Mouse (Mus musculus) T-cell, adult 66 days (primary cell): ENCODE measurements around the gene Pinlyp. TPM values are rescaled to one million over a fixed set of nuclear protein-coding genes. Genes with fewer than 3 reads are reported as not detected.

ENCODE experiments used
- total RNA-seq, 2 experiments: library from RNA; stranded (reverse); gene quantifications; 3 replicates in 1 of 2; 4 replicates in 1 of 2; pipeline ENCODE4 v1.2.4; 2023

The Pinlyp gene
- total RNA-seq: not detected

DNA sequence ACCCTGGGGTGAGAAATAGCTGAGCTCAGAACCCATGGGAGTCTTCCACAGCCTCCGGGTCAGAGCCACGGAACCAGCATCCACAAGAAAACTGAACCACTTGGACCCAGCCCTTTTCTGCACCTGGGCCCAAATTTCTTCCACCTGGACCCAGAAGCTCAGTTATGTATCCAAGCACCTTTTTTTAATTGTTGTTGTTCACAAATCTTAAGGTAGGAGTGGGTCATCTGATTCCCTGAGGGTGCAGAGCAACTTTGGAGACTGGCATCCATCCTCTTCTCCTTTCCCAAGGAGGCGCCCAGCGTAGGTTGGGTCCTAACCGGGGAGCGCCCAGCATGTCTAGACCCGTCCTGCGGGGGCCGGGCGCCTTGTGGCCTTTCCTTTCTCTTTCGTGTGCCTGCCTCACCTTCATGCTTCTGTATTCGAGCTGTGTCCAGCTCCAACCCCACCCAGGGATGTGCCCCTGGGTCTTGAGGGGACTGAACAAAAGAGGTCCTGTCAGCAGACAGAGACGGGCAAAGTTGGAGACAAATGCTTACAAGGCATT lies at the start of gene Pinlyp, which contains the start of gene Xrcc1:
Gene Pinlyp, minus strand, starts transcription at position 51 of the 547 bp plus-strand sequence.
Gene Xrcc1, plus strand, starts transcription at position 222 of the 547 bp plus-strand sequence.

DNA sequence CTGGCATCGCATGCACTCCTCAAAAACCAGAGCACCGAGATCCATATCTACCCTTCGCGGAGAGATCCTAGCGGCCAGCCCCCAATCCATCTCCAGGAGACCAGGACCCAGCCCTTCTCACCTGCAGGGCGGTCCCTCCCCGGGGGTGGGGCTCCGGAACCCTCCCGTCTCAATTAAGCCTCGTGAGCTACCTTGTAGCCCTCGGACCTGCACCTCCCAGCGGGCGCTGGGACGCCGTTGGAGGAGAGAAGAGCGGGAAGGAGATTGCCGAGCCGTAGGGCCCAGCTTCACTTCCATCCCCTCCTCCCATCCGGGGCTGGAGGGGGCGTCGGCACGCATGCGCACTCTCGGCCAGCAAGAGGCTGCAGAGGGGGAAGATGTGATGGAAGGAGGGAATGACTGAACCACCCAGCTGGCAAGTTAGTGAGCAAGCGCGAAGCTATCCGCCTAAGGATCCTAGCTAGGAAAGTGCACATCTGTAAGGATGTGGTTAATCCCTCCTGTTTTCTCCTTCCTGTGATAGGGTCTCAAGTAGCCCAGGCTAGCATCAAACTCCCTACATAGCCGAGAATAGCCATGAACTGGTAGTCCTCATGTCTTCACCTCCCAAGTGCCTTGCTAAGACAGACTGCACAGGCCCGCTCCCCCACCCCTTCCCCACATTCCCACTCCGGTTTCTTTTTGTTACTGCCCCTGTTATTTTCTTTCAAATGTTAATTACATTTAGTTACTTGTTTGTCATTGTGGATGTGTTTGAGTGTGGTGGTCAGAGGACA lies 41.6 kb upstream of the Pinlyp start, which contains the start of the genes Ethe1 and Zfp575:
Gene Ethe1, plus strand, starts transcription at position 214 of the 776 bp plus-strand sequence.
Gene Zfp575, minus strand, starts transcription at position 312 of the 776 bp plus-strand sequence.

DNA sequence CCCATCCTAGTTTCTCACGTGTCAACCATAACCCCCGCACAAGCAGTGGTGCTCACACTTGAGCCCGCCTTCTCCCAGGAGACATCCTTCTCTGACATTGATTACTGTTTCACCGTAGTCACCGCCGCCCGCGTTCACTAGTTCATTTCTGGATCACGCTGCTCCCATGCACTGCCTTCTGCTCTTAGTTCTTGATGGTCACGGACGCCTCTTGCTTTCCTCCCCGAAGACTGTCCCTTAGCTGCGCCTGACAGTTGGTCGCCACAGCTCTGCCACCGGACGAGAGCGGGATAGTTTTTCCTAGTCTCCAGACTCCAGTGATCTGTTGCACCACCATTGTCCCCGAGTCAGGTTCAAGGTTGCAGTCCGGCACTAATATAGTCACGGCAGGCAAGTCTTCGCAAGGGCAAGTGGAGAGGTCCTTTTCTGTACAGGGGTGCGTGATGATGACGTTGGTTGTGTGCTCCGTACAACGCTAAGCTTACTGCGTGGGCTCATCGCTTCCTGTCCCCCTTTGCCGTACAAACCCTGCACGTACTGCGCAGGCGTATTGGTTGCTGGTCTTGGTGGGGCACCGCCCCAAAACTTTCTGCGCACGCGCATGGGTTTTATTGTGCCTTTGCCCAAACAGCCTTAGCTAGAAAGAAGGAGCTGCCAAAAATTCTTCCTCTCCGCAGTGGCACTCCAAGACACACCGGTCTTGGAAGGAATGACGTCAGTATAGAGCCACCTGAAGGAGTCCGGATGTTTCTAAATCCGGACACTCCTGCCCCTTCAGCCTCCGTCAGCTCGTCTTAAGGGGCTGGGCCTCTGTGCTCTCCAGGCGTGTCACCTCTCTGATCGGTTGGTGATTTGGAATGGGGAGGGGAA lies 15.6 kb downstream of the Pinlyp start, which contains the start of gene Irgq:
Gene Irgq, plus strand, starts transcription at position 628 of the 870 bp plus-strand sequence.

DNA sequence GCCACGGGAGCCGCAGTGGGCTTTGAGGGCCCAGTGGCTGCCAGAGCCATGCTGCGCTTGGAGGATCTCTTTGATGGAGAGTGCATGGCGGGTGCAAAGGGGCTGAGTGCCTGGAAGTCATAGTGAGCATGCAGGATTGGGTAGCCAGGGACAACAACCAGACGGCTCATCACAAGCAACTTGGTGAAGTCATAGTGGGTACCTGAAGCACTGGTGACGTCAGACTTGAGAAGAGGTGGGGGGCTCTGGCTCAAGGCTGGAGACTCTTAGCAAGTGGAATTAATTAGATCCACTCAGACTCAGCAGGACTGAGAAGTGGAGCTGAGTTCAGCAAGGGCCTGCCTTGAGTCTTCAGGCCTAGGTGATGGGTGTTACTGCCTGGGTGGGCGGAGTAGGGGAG lies 33.6 kb downstream of the Pinlyp start, which contains the start of gene AC161166.1:
Gene AC161166.1, minus strand, starts transcription at position 101 of the 400 bp plus-strand sequence.

DNA sequence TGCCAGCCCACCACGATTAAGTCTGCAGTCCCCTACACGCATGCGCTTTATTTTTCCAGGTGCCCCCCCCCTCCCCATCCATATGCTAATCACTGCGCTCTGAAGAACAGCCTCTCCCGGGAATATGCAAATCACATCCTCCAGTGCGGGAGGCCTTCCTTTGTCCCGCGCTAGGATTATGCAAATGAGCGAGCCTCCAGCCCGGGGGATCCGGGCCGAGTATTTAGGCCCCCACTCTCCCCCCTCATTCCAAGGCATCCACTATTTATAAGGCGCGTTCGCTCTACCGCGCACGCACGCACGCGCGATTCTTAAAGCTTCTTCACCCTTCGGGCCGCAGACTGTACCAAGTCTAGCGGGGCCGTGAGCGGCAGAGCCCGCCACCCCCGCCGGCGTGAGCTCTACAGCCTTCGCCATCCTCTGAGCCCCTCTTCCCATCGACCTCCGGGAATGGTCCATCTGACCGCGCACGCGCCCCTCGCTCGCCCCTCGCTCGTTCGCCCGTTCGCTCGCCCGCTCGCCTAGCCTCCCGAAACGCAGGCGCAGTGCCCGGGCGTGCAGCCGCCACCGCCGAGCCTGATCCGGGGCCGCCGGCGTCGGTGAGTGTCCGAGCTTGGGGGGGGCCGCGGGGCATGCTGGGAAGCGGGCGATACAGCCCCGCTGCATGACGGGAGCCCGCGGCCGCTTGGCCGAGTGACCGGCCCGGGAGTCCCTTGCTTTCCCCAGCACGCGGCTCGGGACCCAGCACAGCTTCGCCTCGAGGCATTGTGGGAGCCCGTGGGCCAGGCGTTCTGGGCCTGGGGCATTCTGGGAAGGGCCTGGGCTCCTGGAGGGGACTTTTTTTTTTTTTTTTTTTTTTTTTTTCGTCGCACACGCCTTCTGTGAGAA lies 38.8 kb downstream of the Pinlyp start, which contains the start of gene Zfp428:
Gene Zfp428, plus strand, starts transcription at position 169 of the 888 bp plus-strand sequence.

Other genes starting within 250 kb of the Pinlyp start
- 10 to 100 TPM; 13.8 to 15.5 TPM for gene Zfp61, start 244.9 kb downstream of the Pinlyp start, total RNA-seq
- gene Zfp94, start 229.5 kb downstream of the Pinlyp start, total RNA-seq: 1 to 10 TPM; 6.0 to 6.6 TPM
- not detected for gene Tescl, start 212.2 kb downstream of the Pinlyp start, total RNA-seq
- gene Lypd5, start 196.9 kb downstream of the Pinlyp start, total RNA-seq: not detected
- 100 to 1,000 TPM; 172 to 196 TPM for gene Kcnn4, start 175.9 kb downstream of the Pinlyp start, total RNA-seq
- gene Smg9, start 146.5 kb downstream of the Pinlyp start, total RNA-seq: 100 to 1,000 TPM; 117 to 120 TPM
- gene Irgc1, start 93.8 kb downstream of the Pinlyp start, total RNA-seq: 10 to 100 TPM in 1 of 2 experiments, 1 to 10 TPM in 1; 5.4 to 11.9 TPM
- 100 to 1,000 TPM; 116 to 136 TPM for gene Plaur, start 83.6 kb downstream of the Pinlyp start, total RNA-seq
- gene Cadm4, start 64.1 kb downstream of the Pinlyp start, total RNA-seq: under 1 TPM in 1 of 2 experiments, not detected in 1; 0.26 TPM
- 1 to 10 TPM in 1 of 2 experiments, under 1 TPM in 1; 0.90 to 1.2 TPM for gene Zfp428, start 39.1 kb downstream of the Pinlyp start, total RNA-seq
- not detected for gene AC161166.1, start 33.7 kb downstream of the Pinlyp start, total RNA-seq
- 10 to 100 TPM; 13.3 to 14.4 TPM for gene Irgq, start 15.4 kb downstream of the Pinlyp start, total RNA-seq
- 10 to 100 TPM; 55.1 to 56.1 TPM for gene Xrcc1, start 171 bp upstream of the Pinlyp start, total RNA-seq
- gene Ethe1, start 41.4 kb upstream of the Pinlyp start, total RNA-seq: 1 to 10 TPM; 4.1 to 7.9 TPM
- not detected for gene Zfp575, start 41.5 kb upstream of the Pinlyp start, total RNA-seq
- gene Phldb3, start 64.6 kb upstream of the Pinlyp start, total RNA-seq: 1 to 10 TPM; 7.5 to 9.4 TPM
- gene Lypd3, start 90.4 kb upstream of the Pinlyp start, total RNA-seq: not detected
- not detected for gene Tex101, start 130.6 kb upstream of the Pinlyp start, total RNA-seq
- gene BC049730, start 163.1 kb upstream of the Pinlyp start, total RNA-seq: not detected
- gene Gm4763, start 180.8 kb upstream of the Pinlyp start, total RNA-seq: not detected
- under 1 TPM; 0.33 to 0.38 TPM for gene Cd177, start 214.2 kb upstream of the Pinlyp start, total RNA-seq
- not detected for gene Ceacam10, start 231.1 kb upstream of the Pinlyp start, total RNA-seq